Mouse (Mus musculus) ES-Bruce4 (cell line): ENCODE results near the gene Map2k5. TPM values are rescaled to one million over a fixed set of nuclear protein-coding genes. Genes with fewer than 3 reads are reported as not detected.

Experiments used
- H3K27ac ChIP-seq: 2 replicates; pipeline ENCODE4 v1.5.1; 2012; ENCODE audit warnings: low read length, inconsistent platforms; ENCODE audit not compliant: insufficient read depth
- H3K27me3 ChIP-seq: 2 replicates; pipeline ENCODE4 v1.6.1; 2012; ENCODE audit warnings: mild to moderate bottlenecking, low read length, inconsistent platforms; ENCODE audit not compliant: control insufficient read depth, poor library complexity, insufficient read depth, severe bottlenecking
- H3K36me3 ChIP-seq: 2 replicates; pipeline ENCODE4 v1.6.1; 2012; ENCODE audit warnings: inconsistent platforms, mild to moderate bottlenecking, low read length, moderate library complexity; ENCODE audit not compliant: control insufficient read depth, poor library complexity, insufficient read depth, severe bottlenecking
- H3K4me1 ChIP-seq: one replicate; pipeline ENCODE4 v1.8.1; 2011; ENCODE audit warnings: low read length; ENCODE audit not compliant: control insufficient read depth, insufficient read depth
- H3K4me3 ChIP-seq: 2 replicates; pipeline ENCODE4 v1.5.1; 2011; ENCODE audit warnings: low read depth, mild to moderate bottlenecking, low read length
- H3K9ac ChIP-seq: 2 replicates; pipeline ENCODE4 v1.6.1; 2012; ENCODE audit warnings: low read depth, mild to moderate bottlenecking, inconsistent platforms; ENCODE audit not compliant: poor library complexity, severe bottlenecking
- H3K9me3 ChIP-seq: replicated peaks from 2 replicates; pipeline ENCODE4 v1.6.1; 2012; ENCODE audit warnings: mild to moderate bottlenecking, low read length, inconsistent platforms; ENCODE audit not compliant: control insufficient read depth, poor library complexity, insufficient read depth, severe bottlenecking
- CTCF ChIP-seq: IDR thresholded peaks from one replicate; pipeline ENCODE4 v1.8.1; 2011; ENCODE audit warnings: low read depth, low read length
- EP300 ChIP-seq: IDR thresholded peaks from 2 replicates; pipeline ENCODE4 v1.6.1; 2011; ENCODE audit warnings: low read depth, low read length; ENCODE audit not compliant: insufficient read depth
- POLR2A ChIP-seq: IDR thresholded peaks from one replicate; pipeline ENCODE4 v1.8.1; 2011; ENCODE audit warnings: low read length; ENCODE audit not compliant: insufficient read depth
- polyA plus RNA-seq: library from polyadenylated mRNA; stranded (reverse); fragments of >200 nt; gene quantifications from 2 replicates; pipeline ENCODE4 v1.2.4, GENCODE M21; 2011; ENCODE audit warnings: low read depth; ENCODE audit not compliant: missing spikeins, insufficient read depth, insufficient read length

The Map2k5 gene
- polyA plus RNA-seq, 1 experiment = 27.8 TPM

DNA sequence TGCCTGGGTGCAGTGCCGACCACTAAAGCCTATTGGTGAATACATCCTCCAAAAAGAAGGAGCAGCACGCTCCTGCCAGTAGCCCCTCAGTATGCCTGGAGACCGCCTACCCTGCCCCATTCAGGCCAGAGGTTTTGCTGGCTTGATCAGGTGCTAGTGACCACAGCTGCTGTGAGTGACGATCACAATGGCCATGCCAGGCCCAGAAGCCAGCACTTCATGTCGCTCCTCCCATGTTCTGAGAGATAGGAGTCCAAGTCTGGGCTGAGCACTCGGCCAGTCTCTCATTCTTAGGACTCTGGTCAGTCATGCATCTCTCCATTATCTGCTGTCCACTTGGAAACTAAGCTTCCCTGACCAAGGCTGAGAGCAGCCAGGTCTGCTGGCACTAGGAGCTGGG is 67.7 kb downstream of the Map2k5 start:
- TF ChIP-seq EP300 (no peak), CTCF (no peak), POLR2A (no peak)
- no peaks in the 10 kb centered on the region for H3K4me1 ChIP-seq
- H3K36me3 ChIP-seq = no peaks in the 10 kb centered on the region; the same call in 1 of the 2 replicates

DNA sequence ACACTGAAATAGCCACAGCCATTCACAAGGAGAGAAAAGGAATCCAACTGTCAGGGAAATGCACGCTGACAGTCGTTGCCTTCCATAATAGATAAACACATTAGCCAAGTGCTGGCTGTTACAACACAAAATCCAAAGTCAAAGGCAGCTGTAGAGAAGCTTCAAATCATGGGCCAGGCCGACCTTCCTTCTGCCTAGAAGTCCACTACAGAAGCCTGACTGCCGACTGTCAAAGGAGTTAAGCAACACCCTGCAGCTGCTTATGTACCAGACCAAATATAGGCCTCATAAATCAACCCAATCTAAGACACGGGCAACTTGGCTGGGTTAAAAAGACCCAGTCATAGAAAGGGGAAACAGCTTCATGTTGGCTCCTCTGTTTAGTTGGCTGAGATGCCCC is 68.7 kb downstream of the Map2k5 start:
- H3K27me3 ChIP-seq = no peaks in the 10 kb centered on the region
- H3K9ac ChIP-seq = no peak overlapping the region
- no peaks in the 10 kb centered on the region for H3K9me3 ChIP-seq
- no peak for TF ChIP-seq EP300
- no peaks in the 10 kb centered on the region; the same call in 1 of the 2 replicates for H3K36me3 ChIP-seq
- H3K4me1 ChIP-seq = no peaks in the 10 kb centered on the region
- H3K4me3 ChIP-seq = no peak overlapping the region
- H3K27ac ChIP-seq = no peak overlapping the region

More for the DNA sequence above, 67.7 kb downstream of the Map2k5 start:
- H3K27me3 ChIP-seq = no peaks in the 10 kb centered on the region
- H3K4me3 ChIP-seq = no peak overlapping the region
- H3K27ac ChIP-seq = no peak overlapping the region
- no peak overlapping the region for H3K9ac ChIP-seq
- no peaks in the 10 kb centered on the region for H3K9me3 ChIP-seq

DNA sequence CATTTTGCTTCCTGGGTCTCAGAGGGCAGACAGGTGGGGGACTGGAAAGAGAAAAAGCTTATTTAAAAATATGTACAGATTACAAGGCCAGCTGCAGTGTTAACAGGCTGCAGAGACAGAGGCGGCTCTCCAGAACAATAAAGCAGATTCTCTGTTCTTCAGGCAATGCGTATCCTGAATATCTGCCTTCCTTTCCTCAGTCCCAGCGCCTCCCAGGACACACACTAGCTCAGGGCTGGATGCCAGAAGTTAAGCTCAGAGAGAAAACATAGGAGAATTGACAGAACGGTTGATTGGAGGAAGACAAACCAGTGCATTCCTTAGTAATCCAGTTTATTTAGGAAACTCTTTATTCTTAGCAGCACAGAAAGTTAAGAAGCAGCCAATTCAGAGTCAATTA is 69.3 kb downstream of the Map2k5 start:
- no peaks in the 10 kb centered on the region for H3K27me3 ChIP-seq
- no peaks in the 10 kb centered on the region for H3K9me3 ChIP-seq
- H3K27ac ChIP-seq = no peak overlapping the region
- H3K4me1 ChIP-seq = no peaks in the 10 kb centered on the region
- TF ChIP-seq EP300 (no peak), POLR2A (no peak), CTCF (no peak)
- no peaks in the 10 kb centered on the region; the same call in 1 of the 2 replicates for H3K36me3 ChIP-seq
- H3K4me3 ChIP-seq = no peak overlapping the region
- no peak overlapping the region for H3K9ac ChIP-seq

DNA sequence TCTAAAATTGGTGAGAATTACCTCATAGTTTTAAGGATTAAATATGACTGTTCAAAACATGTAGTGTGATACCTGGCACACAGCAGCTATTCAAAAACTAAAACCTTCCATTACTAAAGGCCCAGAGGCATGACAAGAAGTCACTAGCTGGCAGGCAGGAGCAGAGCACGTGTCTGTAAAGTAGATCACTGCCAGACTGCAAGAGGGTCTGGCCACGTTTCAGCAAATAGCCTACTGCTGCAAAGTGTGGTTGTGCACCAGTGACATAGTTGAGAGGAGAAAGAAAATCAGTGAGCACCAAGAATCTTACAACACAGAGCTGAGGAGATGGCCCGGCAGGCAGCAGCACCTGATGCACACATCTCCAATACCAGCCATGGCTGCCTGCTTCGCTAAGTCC is 75.2 kb downstream of the Map2k5 start:
- no peak overlapping the region for H3K4me3 ChIP-seq

DNA sequence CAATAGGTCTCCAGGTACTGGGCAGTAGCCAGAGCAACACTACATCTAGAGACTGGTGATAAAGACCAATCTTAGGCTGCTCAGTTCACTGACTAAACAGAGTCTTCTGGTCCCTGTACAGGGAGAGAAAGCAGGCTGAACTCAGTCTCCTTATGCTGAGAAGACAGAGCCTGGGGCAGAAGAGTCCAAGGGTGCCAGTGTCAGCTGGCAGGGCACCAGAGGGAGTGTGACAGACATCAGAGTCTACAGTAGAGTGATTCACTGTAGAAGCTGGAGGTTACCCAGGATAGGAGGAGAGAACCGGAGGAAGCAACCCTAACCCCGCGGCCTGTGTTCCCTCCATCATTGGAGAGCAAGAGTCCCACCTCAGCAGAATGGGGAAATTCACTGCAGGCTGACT is 79.0 kb downstream of the Map2k5 start:
- Histone ChIP-seq H3K27ac (no peak overlapping the region), H3K9ac (no peak overlapping the region), H3K27me3 (no peaks in the 10 kb centered on the region), H3K36me3 (no peaks in the 10 kb centered on the region), H3K9me3 (no peaks in the 10 kb centered on the region), H3K4me1 (no peaks in the 10 kb centered on the region), H3K4me3 (no peak overlapping the region)
- TF ChIP-seq POLR2A (no peak), CTCF (no peak), EP300 (no peak)

More for the DNA sequence above, 75.2 kb downstream of the Map2k5 start:
- Histone ChIP-seq H3K27me3 (no peaks in the 10 kb centered on the region), H3K9ac (no peak overlapping the region), H3K36me3 (no peaks in the 10 kb centered on the region), H3K4me1 (no peaks in the 10 kb centered on the region), H3K9me3 (no peaks in the 10 kb centered on the region), H3K27ac (no peak overlapping the region)
- TF ChIP-seq EP300 = no peak

DNA sequence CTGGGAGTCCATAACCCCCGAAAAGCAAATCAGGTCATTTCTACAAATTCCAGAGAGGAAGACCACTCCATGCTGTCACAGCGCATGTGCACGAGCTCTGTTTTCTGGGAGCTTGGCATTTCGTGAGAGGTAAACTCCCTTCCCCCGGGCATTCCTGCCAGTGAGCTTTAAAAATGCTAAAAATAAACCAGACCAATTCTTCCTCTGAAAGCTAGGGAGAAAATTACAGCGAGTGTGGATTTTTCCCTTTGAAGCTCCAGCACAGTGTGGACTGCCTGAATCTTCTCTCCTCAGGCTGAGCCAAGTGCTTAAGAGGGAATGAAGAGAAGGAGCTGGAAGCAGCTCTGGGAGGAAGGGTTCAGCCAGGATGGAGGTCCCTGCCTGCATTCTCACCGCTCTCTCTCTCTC is 82.1 kb downstream of the Map2k5 start:
- no peaks in the 10 kb centered on the region for H3K4me1 ChIP-seq
- TF ChIP-seq CTCF (no peak), EP300 (no peak), POLR2A (no peak)

More for the DNA sequence above, 82.1 kb downstream of the Map2k5 start:
- H3K9me3 ChIP-seq = no peaks in the 10 kb centered on the region
- no peak overlapping the region for H3K27ac ChIP-seq
- no peaks in the 10 kb centered on the region for H3K27me3 ChIP-seq
- no peak overlapping the region for H3K9ac ChIP-seq
- H3K36me3 ChIP-seq = no peaks in the 10 kb centered on the region
- no peak overlapping the region for H3K4me3 ChIP-seq
